Mouse (Mus musculus) intestine, postnatal 0 days (tissue): Measurements from ENCODE around the gene Foxp3. TPM values are rescaled to one million over a fixed set of nuclear protein-coding genes. Genes with fewer than 3 reads are reported as not detected.

Experiments used
- ATAC-seq: fragments of 200-750 bp; cut with Nextera tagmentation; 2 replicates; pipeline ENCODE4 v1.8.0; 2017; ENCODE audit warnings: mild to moderate bottlenecking, moderate TSS enrichment, moderate library complexity
- H3K27ac ChIP-seq: fragments of 300-500 bp; sonication (generic); 2 replicates; pipeline ENCODE4 v1.5.1; 2014; ENCODE audit warnings: mild to moderate bottlenecking, low read depth, low read length, moderate library complexity
- H3K27me3 ChIP-seq: fragments of 300-500 bp; sonication (generic); replicated peaks from 2 replicates; pipeline ENCODE4 v1.6.1; 2014; ENCODE audit warnings: low read length, mixed read lengths; ENCODE audit not compliant: control insufficient read depth, insufficient read depth
- H3K36me3 ChIP-seq: fragments of 300-500 bp; sonication (generic); 2 replicates; pipeline ENCODE4 v1.6.1; 2014; ENCODE audit warnings: mild to moderate bottlenecking, moderate library complexity; ENCODE audit not compliant: control insufficient read depth, insufficient read depth
- H3K4me1 ChIP-seq: fragments of 300-500 bp; sonication (generic); replicated peaks from 2 replicates; pipeline ENCODE4 v1.6.1; 2014; ENCODE audit warnings: antibody characterized with exemption, low read length, mixed read lengths; ENCODE audit not compliant: control insufficient read depth, insufficient read depth
- H3K4me2 ChIP-seq: fragments of 300-500 bp; sonication (generic); replicated peaks from 2 replicates; pipeline ENCODE4 v1.6.1; 2014; ENCODE audit warnings: low read depth, mild to moderate bottlenecking, moderate library complexity
- H3K4me3 ChIP-seq: fragments of 300-500 bp; sonication (generic); 2 replicates; pipeline ENCODE4 v1.5.1; 2014; ENCODE audit warnings: low read depth, low read length
- H3K9ac ChIP-seq: fragments of 300-500 bp; sonication (generic); 2 replicates; pipeline ENCODE4 v1.6.1; 2014; ENCODE audit warnings: mild to moderate bottlenecking, low read depth, low read length
- H3K9me3 ChIP-seq: fragments of 300-500 bp; sonication (generic); 2 replicates; pipeline ENCODE4 v1.6.1; 2016; ENCODE audit warnings: mixed run types; ENCODE audit not compliant: control insufficient read depth
- CTCF ChIP-seq: sonication (generic); IDR thresholded peaks from 2 replicates; pipeline ENCODE4 v1.5.1; 2016; ENCODE audit warnings: low read depth, mild to moderate bottlenecking, control low read depth, antibody characterized with exemption, moderate library complexity
- WGBS: fragments of 180-500 bp; shearing (Covaris S2); extraction: QIAGEN DNeasy Blood & Tissue Kit; methylation state at CpG from one replicate; pipeline ENCODE4 v1.1.7; 2014; 5-methylcytosine and 5-hydroxymethylcytosine counted together
- polyA plus RNA-seq: library from polyadenylated mRNA; unstranded; fragments of >200 nt; fragmentation: Nextera tagmentation; extraction: Ambion mirVana; gene quantifications from 2 replicates; pipeline ENCODE4 v1.2.1, GENCODE M21; 2015

Gene Foxp3
- polyA plus RNA-seq, 1 experiment from 2014 or later: 0.05 TPM

DNA sequence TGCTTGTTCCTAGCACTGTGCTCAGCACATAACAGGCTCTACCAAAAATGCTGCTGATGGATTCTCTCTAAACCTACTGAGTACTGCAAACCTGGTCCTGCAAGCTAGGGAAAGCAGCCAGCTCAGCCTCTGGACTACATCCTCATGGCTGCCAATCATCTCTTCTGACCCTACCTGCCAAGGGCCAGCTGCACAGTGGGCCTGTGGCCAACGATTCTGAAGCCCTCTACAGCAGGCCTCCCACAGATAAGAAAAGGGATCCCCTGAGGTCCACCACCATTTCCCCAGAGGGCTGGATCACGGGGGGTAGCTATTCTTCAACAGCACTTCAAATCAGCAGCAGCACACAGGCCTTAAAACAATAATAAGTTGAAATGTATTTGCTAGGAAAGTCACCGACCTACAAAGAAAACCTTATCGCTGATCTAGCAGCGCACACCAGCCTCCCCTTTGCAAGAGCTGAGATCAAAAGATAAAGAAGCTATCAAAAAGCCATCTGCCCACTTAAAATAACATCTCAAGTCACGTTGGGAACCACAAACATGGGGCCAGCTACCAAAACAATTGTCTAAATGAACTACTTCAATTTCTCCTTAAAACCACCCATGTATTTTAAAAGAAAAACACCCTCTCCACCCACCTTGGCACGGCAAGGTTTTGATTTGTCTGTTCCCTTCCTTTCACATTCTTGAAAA, 2.8 kb upstream of the Foxp3 start:
- 62% methylated on average over 7 of the region's 7 CpGs for WGBS
- no peak for TF ChIP-seq CTCF
- no peaks in the 10 kb centered on the region for H3K27me3 ChIP-seq
- H3K9me3 ChIP-seq: no peaks in the 10 kb centered on the region
- H3K4me3 ChIP-seq: no peak overlapping the region
- H3K4me2 ChIP-seq: no peak overlapping the region
- H3K4me1 ChIP-seq: no peaks in the 10 kb centered on the region
- H3K9ac ChIP-seq: no peak overlapping the region
- H3K36me3 ChIP-seq: no peaks in the 10 kb centered on the region
- H3K27ac ChIP-seq: no peak overlapping the region
- ATAC-seq: no peak

DNA sequence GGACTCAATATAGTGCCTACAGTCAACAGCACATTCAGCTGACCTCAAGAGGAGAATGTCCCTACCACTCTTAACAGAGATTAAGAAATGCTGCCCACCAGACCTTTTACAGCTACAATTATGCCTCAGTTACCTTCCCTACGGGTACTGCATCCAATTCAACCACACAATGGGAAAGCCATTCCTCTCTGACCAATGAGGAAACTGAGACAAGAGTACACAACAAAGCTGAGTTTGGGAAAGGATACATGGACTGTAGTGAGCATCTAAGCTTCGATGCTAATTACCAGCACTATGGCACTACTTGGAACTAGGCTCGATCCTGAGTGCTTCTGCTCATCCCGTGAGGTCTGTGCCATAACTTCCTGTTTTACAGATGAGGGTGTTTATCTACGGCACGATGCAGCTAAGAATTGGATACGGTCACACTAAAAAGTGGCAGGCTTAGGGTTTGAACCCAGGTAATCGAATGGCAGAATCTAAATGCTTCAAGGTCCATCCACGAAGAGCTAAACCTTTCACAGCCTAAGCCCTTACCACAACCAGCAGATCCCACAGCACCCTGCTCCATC, 1.8 kb upstream of the Foxp3 start:
- no peaks in the 10 kb centered on the region for H3K27me3 ChIP-seq
- 93% methylated on average over 9 of the region's 9 CpGs for WGBS
- no peak overlapping the region for H3K4me3 ChIP-seq
- H3K4me2 ChIP-seq: no peak overlapping the region
- H3K36me3 ChIP-seq: no peaks in the 10 kb centered on the region
- no peaks in the 10 kb centered on the region for H3K9me3 ChIP-seq
- H3K27ac ChIP-seq: no peak overlapping the region
- H3K4me1 ChIP-seq: no peaks in the 10 kb centered on the region
- H3K9ac ChIP-seq: no peak overlapping the region
- TF ChIP-seq CTCF: no peak
- no peak for ATAC-seq

DNA sequence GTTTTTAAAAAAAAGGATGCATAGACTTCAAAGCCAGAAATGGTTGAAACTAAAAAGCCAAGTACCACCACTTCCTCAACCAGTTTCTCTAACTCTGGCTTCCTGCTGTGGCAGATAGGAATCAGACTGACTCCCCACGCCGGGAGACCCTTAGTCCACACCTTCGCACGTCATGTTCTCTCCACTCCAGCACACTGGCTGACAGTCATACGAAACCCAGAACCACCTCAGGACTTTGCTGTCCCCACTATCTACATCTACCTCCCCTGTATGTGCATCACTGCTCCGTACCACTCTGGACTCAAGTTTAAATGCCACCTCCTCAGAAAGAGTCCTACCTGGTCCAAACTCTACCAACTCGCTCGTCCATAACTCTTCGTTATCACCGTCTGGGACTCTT, 978 bp upstream of the Foxp3 start:
- no peaks in the 10 kb centered on the region for H3K9me3 ChIP-seq
- H3K27me3 ChIP-seq: no peaks in the 10 kb centered on the region
- H3K27ac ChIP-seq: peak overlapping the region; percentile 7; the same call in 1 of the 2 replicates
- TF ChIP-seq CTCF: no peak
- peak overlapping the region; percentile 74 for H3K4me2 ChIP-seq
- 62% methylated on average over 10 of the region's 10 CpGs for WGBS
- H3K4me3 ChIP-seq: no peak overlapping the region
- no peak for ATAC-seq
- H3K4me1 ChIP-seq: no peaks in the 10 kb centered on the region
- no peak overlapping the region for H3K9ac ChIP-seq
- no peaks in the 10 kb centered on the region for H3K36me3 ChIP-seq

DNA sequence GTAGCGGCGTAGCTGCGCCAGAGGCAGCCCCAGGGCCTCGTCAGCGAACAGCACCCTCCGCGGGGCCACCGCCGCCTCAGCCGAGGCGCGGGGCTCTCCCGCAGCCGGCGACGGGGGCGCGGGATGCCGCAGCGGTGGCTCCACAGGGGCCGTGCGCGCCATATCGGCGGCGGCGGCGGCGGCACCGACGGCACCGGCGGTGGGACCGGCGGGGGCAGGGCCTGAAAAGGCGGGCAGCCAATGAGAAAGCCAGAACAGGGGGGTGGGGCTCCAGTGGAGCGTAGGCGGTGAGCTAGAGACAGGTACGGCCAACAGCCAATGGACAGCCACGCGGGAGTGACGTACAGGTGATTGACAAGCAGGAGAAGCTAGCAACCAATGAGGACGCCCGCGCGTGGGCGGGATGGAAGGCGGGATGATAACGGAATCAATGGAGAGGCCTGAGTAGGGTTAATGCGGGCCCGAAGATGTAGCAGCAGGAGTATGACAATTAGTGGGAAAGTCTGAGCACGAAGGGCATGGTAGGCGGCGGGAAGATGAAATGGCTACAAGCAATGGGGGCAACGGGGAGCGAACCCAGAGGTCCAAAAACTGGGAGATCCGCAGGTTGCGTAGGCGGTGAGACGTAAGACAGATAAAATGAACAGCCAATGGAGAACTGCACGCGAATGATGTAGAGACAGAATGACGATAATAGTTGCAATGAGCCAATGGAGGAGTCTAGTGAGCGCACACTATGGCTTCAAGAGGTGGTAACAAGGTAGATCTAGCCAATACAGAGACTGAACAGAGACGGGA, 842 bp downstream of the Foxp3 start, which contains the start of gene Ppp1r3f:
Ppp1r3f (minus strand) TSS at position 197 of the 798 bp plus-strand sequence.
- Histone ChIP-seq H3K4me2 (peak within 1 kb of the TSS; percentile 74), H3K36me3 (no peaks in the 10 kb centered on the region), H3K9me3 (no peaks in the 10 kb centered on the region), H3K4me3 (peak within 1 kb of the TSS; percentile 58), H3K4me1 (no peaks in the 10 kb centered on the region), H3K9ac (peak within 1 kb of the TSS; percentile 64), H3K27ac (peak within 1 kb of the TSS; percentile 81), H3K27me3 (no peaks in the 10 kb centered on the region)
- 24% methylated on average over 53 of the region's 65 CpGs for WGBS
- peak; percentile 98 for ATAC-seq
- TF ChIP-seq CTCF: no peak

DNA sequence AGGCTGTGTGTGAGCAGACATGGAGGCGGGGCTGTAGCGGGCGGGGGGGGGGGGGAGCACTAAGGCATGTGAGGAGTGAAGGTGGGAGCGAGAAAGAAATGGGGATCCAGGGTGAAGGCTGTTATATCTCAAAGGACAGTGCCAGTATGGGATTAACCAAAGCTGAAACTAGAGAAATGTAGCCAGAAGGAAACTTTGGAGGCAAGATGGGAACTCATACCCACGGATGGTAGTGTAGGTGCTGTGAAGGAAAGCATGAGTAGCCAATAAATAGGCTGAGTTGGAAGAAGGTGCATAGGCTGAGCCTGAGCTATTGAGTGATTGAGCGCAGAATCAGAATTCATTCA, 1.4 kb downstream of the Foxp3 start:
- H3K9ac ChIP-seq: no peak overlapping the region
- no peak for TF ChIP-seq CTCF
- H3K4me3 ChIP-seq: peak overlapping the region; percentile 58
- no peak overlapping the region for H3K27ac ChIP-seq
- no peak for ATAC-seq
- H3K4me1 ChIP-seq: no peaks in the 10 kb centered on the region
- 25% methylated on average over 5 of the region's 6 CpGs for WGBS
- H3K9me3 ChIP-seq: no peaks in the 10 kb centered on the region
- no peaks in the 10 kb centered on the region for H3K36me3 ChIP-seq
- no peaks in the 10 kb centered on the region for H3K27me3 ChIP-seq
- H3K4me2 ChIP-seq: peak overlapping the region; percentile 61

DNA sequence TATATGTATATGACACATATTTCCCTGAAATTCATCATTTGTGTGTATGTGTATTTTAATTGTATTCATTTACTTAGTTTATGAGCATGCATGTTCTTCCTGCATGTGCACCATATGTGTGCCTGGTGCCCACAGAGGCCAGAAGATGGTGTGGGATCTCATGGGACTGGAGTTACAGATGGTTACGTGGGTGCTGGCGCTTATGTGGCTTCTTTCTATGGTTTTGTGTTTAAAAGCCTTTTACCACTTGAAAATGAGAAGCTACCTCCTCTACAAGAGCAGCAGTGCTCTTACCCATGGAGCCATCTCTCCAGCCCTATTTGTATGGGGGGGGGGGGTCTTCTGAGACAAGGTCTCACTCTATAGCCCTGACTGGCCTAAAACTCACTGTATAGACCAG, 7.7 kb downstream of the Foxp3 start:
- WGBS: 85% methylated on average over 2 of the region's 2 CpGs
- ATAC-seq: no peak

More for the DNA sequence above, 7.7 kb downstream of the Foxp3 start:
- no peaks in the 10 kb centered on the region for H3K4me1 ChIP-seq
- no peak overlapping the region for H3K27ac ChIP-seq
- no peaks in the 10 kb centered on the region for H3K9me3 ChIP-seq
- no peak overlapping the region for H3K4me3 ChIP-seq
- no peak overlapping the region for H3K9ac ChIP-seq
- TF ChIP-seq CTCF: no peak
- H3K4me2 ChIP-seq: no peak overlapping the region
- no peaks in the 10 kb centered on the region for H3K36me3 ChIP-seq
- no peaks in the 10 kb centered on the region for H3K27me3 ChIP-seq
